Mouse (Mus musculus): ENCODE results near the gene Olfr480. TPM values are rescaled to one million over a fixed set of nuclear protein-coding genes. Genes with fewer than 3 reads are reported as not detected.

Gene Olfr480
- polyA plus RNA-seq (2015; fragmentation: Nextera tagmentation; extraction: Ambion mirVana): not detected in 2 replicates

DNA sequence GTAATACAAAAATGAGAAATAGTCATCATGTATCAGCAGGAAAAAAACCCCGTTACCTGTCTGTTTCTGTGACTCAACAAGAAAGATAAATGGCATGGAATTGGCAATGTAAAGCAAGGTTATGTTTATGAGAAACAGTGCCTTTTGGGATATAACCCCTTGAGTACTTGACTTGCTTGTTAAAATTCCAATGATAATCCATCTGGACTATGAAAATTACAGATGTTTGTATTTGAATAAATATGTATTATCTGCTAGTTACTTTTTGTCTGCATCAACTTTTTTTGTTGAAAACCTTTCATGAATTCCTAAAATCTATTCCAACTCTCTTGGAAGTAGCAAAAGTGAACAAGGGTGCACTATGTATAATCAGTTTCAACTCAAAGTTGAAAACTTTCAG is at the start of gene Olfr480:
Gene Olfr480 (minus strand): TSS at position 101 of the 400 bp plus-strand sequence.
- Histone ChIP-seq H3K27ac (ENCODE audit: low read length) (no peak within 1 kb of the TSS), H3K27me3 (ENCODE audit: control insufficient read depth, insufficient read depth, low read length) (no peaks in the 10 kb centered on the region), H3K9ac (ENCODE audit: low read length) (no peak within 1 kb of the TSS), H3K4me2 (ENCODE audit: low read depth, low read length) (no peak within 1 kb of the TSS), H3K9me3 (replicated peaks; ENCODE audit: control insufficient read depth, low read length) (no peaks in the 10 kb centered on the region), H3K4me1 (ENCODE audit: control insufficient read depth, insufficient read depth, low read length) (no peaks in the 10 kb centered on the region), H3K4me3 (replicated peaks; ENCODE audit: low read length) (no peak within 1 kb of the TSS), H3K36me3 (ENCODE audit: control insufficient read depth, insufficient read depth, low read length) (no peaks in the 10 kb centered on the region)
- ATAC-seq (ENCODE audit: insufficient read depth, low FRiP score): no peak
- WGBS: 69% methylated on average over 1 of the region's 1 CpGs

DNA sequence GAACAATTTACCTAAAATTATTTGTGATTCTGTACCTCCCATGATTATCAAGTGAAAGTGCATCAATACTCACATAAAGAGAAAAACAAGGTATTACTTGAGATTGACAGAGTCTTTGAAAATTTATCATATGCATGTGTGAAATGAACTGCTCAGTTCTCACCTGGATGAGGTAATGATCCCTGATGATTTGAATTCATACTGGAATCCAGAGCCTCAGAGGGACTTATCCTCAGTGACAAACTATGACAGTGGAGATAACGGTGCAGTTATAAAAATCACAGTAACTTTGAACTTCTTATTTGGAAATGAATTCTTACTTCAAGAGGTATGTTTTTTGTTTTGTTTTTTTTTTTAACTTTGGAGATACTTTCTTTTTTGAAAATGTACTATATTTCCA is 33.4 kb upstream of the Olfr480 start, which contains the start of gene Olfr483:
Gene Olfr483 (plus strand): TSS at position 301 of the 400 bp plus-strand sequence.
- Histone ChIP-seq H3K27ac (ENCODE audit: low read length) (no peak within 1 kb of the TSS), H3K36me3 (ENCODE audit: control insufficient read depth, insufficient read depth, low read length) (no peaks in the 10 kb centered on the region), H3K9me3 (replicated peaks; ENCODE audit: control insufficient read depth, low read length) (no peaks in the 10 kb centered on the region), H3K9ac (ENCODE audit: low read length) (no peak within 1 kb of the TSS), H3K4me3 (replicated peaks; ENCODE audit: low read length) (no peak within 1 kb of the TSS), H3K4me1 (ENCODE audit: control insufficient read depth, insufficient read depth, low read length) (no peaks in the 10 kb centered on the region), H3K27me3 (ENCODE audit: control insufficient read depth, insufficient read depth, low read length) (no peaks in the 10 kb centered on the region), H3K4me2 (ENCODE audit: low read depth, low read length) (no peak within 1 kb of the TSS)
- WGBS: 73% methylated on average over 1 of the region's 1 CpGs
- ATAC-seq (ENCODE audit: insufficient read depth, low FRiP score): no peak

DNA sequence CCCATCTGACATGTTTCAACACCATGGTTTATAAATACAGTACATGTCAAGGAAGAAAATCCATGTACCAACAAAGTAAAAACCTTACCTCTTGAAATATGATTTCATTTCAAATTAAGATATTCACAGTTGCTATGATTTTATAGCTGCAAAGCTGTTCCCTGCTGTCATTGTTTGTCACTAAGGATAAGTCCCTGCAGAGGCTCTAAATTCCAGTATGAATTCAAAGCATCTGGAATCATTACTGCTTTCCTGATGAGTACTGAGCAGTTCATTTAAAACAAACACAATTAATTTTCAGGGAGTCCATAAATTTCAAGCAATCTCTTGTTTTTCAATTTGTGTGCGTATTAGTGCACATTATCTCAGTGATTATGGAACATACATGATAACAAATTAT is 30.3 kb upstream of the Olfr480 start, which contains the start of gene Olfr482:
Gene Olfr482 (minus strand): TSS at position 101 of the 400 bp plus-strand sequence.
- Histone ChIP-seq H3K4me3 (replicated peaks; ENCODE audit: low read length) (no peak within 1 kb of the TSS), H3K9me3 (replicated peaks; ENCODE audit: control insufficient read depth, low read length) (no peaks in the 10 kb centered on the region), H3K36me3 (ENCODE audit: control insufficient read depth, insufficient read depth, low read length) (no peaks in the 10 kb centered on the region), H3K4me2 (ENCODE audit: low read depth, low read length) (no peak within 1 kb of the TSS), H3K27ac (ENCODE audit: low read length) (no peak within 1 kb of the TSS), H3K4me1 (ENCODE audit: control insufficient read depth, insufficient read depth, low read length) (no peaks in the 10 kb centered on the region), H3K27me3 (ENCODE audit: control insufficient read depth, insufficient read depth, low read length) (no peaks in the 10 kb centered on the region), H3K9ac (ENCODE audit: low read length) (no peak within 1 kb of the TSS)
- ATAC-seq (ENCODE audit: insufficient read depth, low FRiP score): no peak
- WGBS: 60% methylated on average over 1 of the region's 1 CpGs

DNA sequence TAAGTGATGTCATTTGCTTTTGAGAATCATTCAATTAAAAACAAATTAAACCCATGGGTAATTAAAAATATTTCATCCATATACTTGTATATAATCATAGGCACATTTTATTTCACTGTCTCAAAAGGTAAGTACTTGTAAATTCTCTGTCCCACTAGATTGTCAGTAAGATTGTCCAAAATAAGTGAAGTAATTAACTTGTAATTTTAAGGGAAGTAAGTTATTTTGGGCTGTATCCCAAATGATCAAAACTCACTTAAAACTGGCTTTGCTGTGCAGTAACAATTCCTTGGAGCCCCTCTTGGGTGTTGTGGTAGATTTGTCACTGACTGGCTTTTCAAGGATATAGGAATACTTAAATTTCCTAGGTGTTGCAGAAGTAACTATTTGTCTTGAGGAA is 12.4 kb upstream of the Olfr480 start, which contains the start of gene Olfr481:
Gene Olfr481 (plus strand): TSS at position 301 of the 400 bp plus-strand sequence.
- no peaks in the 10 kb centered on the region for H3K27me3 ChIP-seq (ENCODE audit: control insufficient read depth, insufficient read depth, low read length)
- H3K4me3 ChIP-seq (replicated peaks; ENCODE audit: low read length): no peak within 1 kb of the TSS
- H3K9me3 ChIP-seq (replicated peaks; ENCODE audit: control insufficient read depth, low read length): no peaks in the 10 kb centered on the region
- H3K27ac ChIP-seq (ENCODE audit: low read length): no peak within 1 kb of the TSS
- no peaks in the 10 kb centered on the region for H3K4me1 ChIP-seq (ENCODE audit: control insufficient read depth, insufficient read depth, low read length)
- H3K9ac ChIP-seq (ENCODE audit: low read length): no peak within 1 kb of the TSS
- ATAC-seq (ENCODE audit: insufficient read depth, low FRiP score): no peak
- no peaks in the 10 kb centered on the region for H3K36me3 ChIP-seq (ENCODE audit: control insufficient read depth, insufficient read depth, low read length)
- H3K4me2 ChIP-seq (ENCODE audit: low read depth, low read length): no peak within 1 kb of the TSS

DNA sequence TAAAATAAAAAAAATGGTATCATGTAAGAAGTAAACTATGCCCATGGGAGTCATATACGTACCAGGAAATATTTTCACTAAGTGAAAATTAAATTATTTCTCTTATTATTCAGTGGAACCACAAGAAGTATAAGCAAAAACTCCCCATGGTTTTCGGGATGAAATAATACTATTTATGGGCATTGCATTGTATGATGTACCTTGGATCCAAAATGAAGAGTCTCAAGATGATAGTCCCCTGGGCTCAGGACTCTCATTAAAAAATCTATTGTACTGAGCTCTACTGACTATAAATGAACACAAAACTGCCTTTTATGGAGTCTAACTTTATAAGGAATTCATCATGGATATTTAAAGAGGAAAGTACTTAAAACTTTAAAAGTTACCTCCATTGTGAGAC is 16.8 kb downstream of the Olfr480 start, which contains the start of gene Olfr479:
Gene Olfr479 (plus strand): TSS at position 301 of the 400 bp plus-strand sequence.
- Histone ChIP-seq H3K4me2 (ENCODE audit: low read depth, low read length) (no peak within 1 kb of the TSS), H3K27ac (ENCODE audit: low read length) (no peak within 1 kb of the TSS), H3K4me1 (ENCODE audit: control insufficient read depth, insufficient read depth, low read length) (no peaks in the 10 kb centered on the region), H3K9me3 (replicated peaks; ENCODE audit: control insufficient read depth, low read length) (no peaks in the 10 kb centered on the region), H3K27me3 (ENCODE audit: control insufficient read depth, insufficient read depth, low read length) (no peaks in the 10 kb centered on the region), H3K9ac (ENCODE audit: low read length) (no peak within 1 kb of the TSS), H3K36me3 (ENCODE audit: control insufficient read depth, insufficient read depth, low read length) (no peaks in the 10 kb centered on the region), H3K4me3 (replicated peaks; ENCODE audit: low read length) (no peak within 1 kb of the TSS)
- 89% methylated on average over 2 of the region's 2 CpGs for WGBS
- ATAC-seq (ENCODE audit: insufficient read depth, low FRiP score): no peak

DNA sequence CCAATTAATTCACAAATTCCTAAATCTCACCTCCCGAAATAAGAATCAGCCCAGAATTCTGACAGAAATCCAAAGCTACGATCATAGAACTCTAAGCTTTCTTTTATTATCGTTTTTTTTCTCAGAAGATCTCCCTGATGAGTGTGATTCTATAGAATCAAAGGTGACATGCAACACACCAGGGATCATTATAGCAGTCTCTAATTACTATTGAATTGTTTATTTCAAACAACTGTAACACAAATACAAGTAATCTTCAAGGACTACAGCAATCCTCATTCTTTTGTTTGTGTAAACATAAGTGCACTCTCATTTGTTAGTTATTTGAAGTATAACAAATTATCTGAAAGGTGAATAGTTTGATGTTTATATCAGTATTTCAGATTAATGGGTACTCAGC is 33.3 kb downstream of the Olfr480 start, which contains the start of gene Olfr478:
Gene Olfr478 (minus strand): TSS at position 101 of the 400 bp plus-strand sequence.
- Histone ChIP-seq H3K9ac (ENCODE audit: low read length) (no peak within 1 kb of the TSS), H3K4me3 (replicated peaks; ENCODE audit: low read length) (no peak within 1 kb of the TSS), H3K27me3 (ENCODE audit: control insufficient read depth, insufficient read depth, low read length) (no peaks in the 10 kb centered on the region), H3K4me2 (ENCODE audit: low read depth, low read length) (no peak within 1 kb of the TSS), H3K36me3 (ENCODE audit: control insufficient read depth, insufficient read depth, low read length) (no peaks in the 10 kb centered on the region), H3K27ac (ENCODE audit: low read length) (no peak within 1 kb of the TSS), H3K4me1 (ENCODE audit: control insufficient read depth, insufficient read depth, low read length) (no peaks in the 10 kb centered on the region), H3K9me3 (replicated peaks; ENCODE audit: control insufficient read depth, low read length) (no peaks in the 10 kb centered on the region)
- no peak for ATAC-seq (ENCODE audit: insufficient read depth, low FRiP score)
- WGBS: 78% methylated on average over 3 of the region's 3 CpGs

Other genes with a start within 250 kb of the Olfr480 start
- gene Olfr469, start 241.8 kb downstream of the Olfr480 start, polyA plus RNA-seq (2015; fragmentation: Nextera tagmentation; extraction: Ambion mirVana): not detected in 2 replicates
- not detected in 2 replicates for gene Olfr470, start 219.9 kb downstream of the Olfr480 start, polyA plus RNA-seq (2015; fragmentation: Nextera tagmentation; extraction: Ambion mirVana)
- not detected in 2 replicates for gene Olfr472, start 169.4 kb downstream of the Olfr480 start, polyA plus RNA-seq (2015; fragmentation: Nextera tagmentation; extraction: Ambion mirVana)
- not detected in 2 replicates for gene Olfr473, start 136.9 kb downstream of the Olfr480 start, polyA plus RNA-seq (2015; fragmentation: Nextera tagmentation; extraction: Ambion mirVana)
- not detected in 2 replicates for gene Olfr474, start 112.7 kb downstream of the Olfr480 start, polyA plus RNA-seq (2015; fragmentation: Nextera tagmentation; extraction: Ambion mirVana)
- not detected in 2 replicates for gene Olfr476, start 102.5 kb downstream of the Olfr480 start, polyA plus RNA-seq (2015; fragmentation: Nextera tagmentation; extraction: Ambion mirVana)
- not detected in 2 replicates for gene Olfr477, start 80.7 kb downstream of the Olfr480 start, polyA plus RNA-seq (2015; fragmentation: Nextera tagmentation; extraction: Ambion mirVana)
- not detected in 2 replicates for gene Olfr478, start 33.4 kb downstream of the Olfr480 start, polyA plus RNA-seq (2015; fragmentation: Nextera tagmentation; extraction: Ambion mirVana)
- gene Olfr479, start 16.7 kb downstream of the Olfr480 start, polyA plus RNA-seq (2015; fragmentation: Nextera tagmentation; extraction: Ambion mirVana): not detected in 2 replicates
- not detected in 2 replicates for gene Olfr481, start 12.5 kb upstream of the Olfr480 start, polyA plus RNA-seq (2015; fragmentation: Nextera tagmentation; extraction: Ambion mirVana)
- 0.18 and 0.24 TPM in 2 replicates for gene Olfr482, start 30.2 kb upstream of the Olfr480 start, polyA plus RNA-seq (2015; fragmentation: Nextera tagmentation; extraction: Ambion mirVana)
- gene Olfr483, start 33.5 kb upstream of the Olfr480 start, polyA plus RNA-seq (2015; fragmentation: Nextera tagmentation; extraction: Ambion mirVana): not detected in 2 replicates
- gene Olfr484, start 60.1 kb upstream of the Olfr480 start, polyA plus RNA-seq (2015; fragmentation: Nextera tagmentation; extraction: Ambion mirVana): not detected in 2 replicates
- gene Olfr485, start 92.5 kb upstream of the Olfr480 start, polyA plus RNA-seq (2015; fragmentation: Nextera tagmentation; extraction: Ambion mirVana): not detected in 2 replicates
- not detected in 2 replicates for gene Olfr486, start 105.4 kb upstream of the Olfr480 start, polyA plus RNA-seq (2015; fragmentation: Nextera tagmentation; extraction: Ambion mirVana)
- not detected in 2 replicates for gene Olfr487, start 147.3 kb upstream of the Olfr480 start, polyA plus RNA-seq (2015; fragmentation: Nextera tagmentation; extraction: Ambion mirVana)
- not detected in 2 replicates for gene Olfr488, start 191.0 kb upstream of the Olfr480 start, polyA plus RNA-seq (2015; fragmentation: Nextera tagmentation; extraction: Ambion mirVana)
- not detected in 2 replicates for gene Olfr490, start 221.6 kb upstream of the Olfr480 start, polyA plus RNA-seq (2015; fragmentation: Nextera tagmentation; extraction: Ambion mirVana)
- gene Olfr491, start 246.1 kb upstream of the Olfr480 start, polyA plus RNA-seq (2015; fragmentation: Nextera tagmentation; extraction: Ambion mirVana): not detected in 2 replicates